Mouse (Mus musculus) liver, embryonic 11.5 days (tissue): Measurements from ENCODE around the gene Ube2a. TPM values are rescaled to one million over a fixed set of nuclear protein-coding genes. Genes with fewer than 3 reads are reported as not detected.

Source experiments
- ATAC-seq: fragments of 200-750 bp; cut with Nextera tagmentation; replicated peaks from 2 replicates; pipeline ENCODE4 v1.8.0; 2017; ENCODE audit warnings: moderate number of reproducible peaks, mild to moderate bottlenecking, moderate TSS enrichment, moderate library complexity; ENCODE audit not compliant: low FRiP score
- DNase-seq: peaks from one replicate; pipeline ENCODE4 v3.0.0-alpha.2; 2017; ENCODE audit warnings: low spot score
- H3K27ac ChIP-seq: fragments of 300-500 bp; sonication (generic); 2 replicates; pipeline ENCODE4 v1.5.1; 2014; ENCODE audit warnings: mild to moderate bottlenecking, low read depth, low read length, control low read depth
- H3K27me3 ChIP-seq: fragments of 300-500 bp; sonication (generic); replicated peaks from 2 replicates; pipeline ENCODE4 v1.6.1; 2014; ENCODE audit warnings: low read length, mixed read lengths; ENCODE audit not compliant: control insufficient read depth, insufficient read depth
- H3K36me3 ChIP-seq: fragments of 300-500 bp; sonication (generic); 2 replicates; pipeline ENCODE4 v1.6.1; 2014; ENCODE audit warnings: mild to moderate bottlenecking, low read length, moderate library complexity, mixed read lengths; ENCODE audit not compliant: control insufficient read depth, insufficient read depth
- H3K4me1 ChIP-seq: fragments of 300-500 bp; sonication (generic); replicated peaks from 2 replicates; pipeline ENCODE4 v1.6.1; 2014; ENCODE audit warnings: low read length, mixed read lengths; ENCODE audit not compliant: control insufficient read depth, insufficient read depth
- H3K4me2 ChIP-seq: fragments of 300-500 bp; sonication (generic); 2 replicates; pipeline ENCODE4 v1.6.1; 2014; ENCODE audit warnings: mild to moderate bottlenecking, control low read depth, moderate library complexity
- H3K4me3 ChIP-seq: fragments of 300-500 bp; sonication (generic); 2 replicates; pipeline ENCODE4 v1.5.1; 2014; ENCODE audit warnings: low read depth, low read length, control low read depth
- H3K9ac ChIP-seq: fragments of 300-500 bp; sonication (generic); 2 replicates; pipeline ENCODE4 v1.6.1; 2014; ENCODE audit warnings: low read depth, low read length, control low read depth
- H3K9me3 ChIP-seq: fragments of 300-500 bp; sonication (generic); 2 replicates; pipeline ENCODE4 v1.6.1; 2016; ENCODE audit warnings: low read length, inconsistent platforms, mixed read lengths; ENCODE audit not compliant: control insufficient read depth
- WGBS: fragments of 180-500 bp; shearing (Covaris S2); extraction: QIAGEN DNeasy Blood & Tissue Kit; methylation state at CpG from one replicate; pipeline ENCODE4 v1.1.7; 2014; 5-methylcytosine and 5-hydroxymethylcytosine counted together
- polyA plus RNA-seq: library from polyadenylated mRNA; unstranded; fragments of >200 nt; fragmentation: Nextera tagmentation; extraction: Ambion mirVana; gene quantifications from 2 replicates; pipeline ENCODE4 v1.2.1, GENCODE M21; 2014

The Ube2a gene
- 106 and 117 TPM in 2 replicates for polyA plus RNA-seq

GRCm38 (mm10) chrX:36873765-36874164 lies at the start of gene Ube2a, which contains the start of gene C330007P06Rik:
Ube2a (plus strand) TSS chrX:36873900.
C330007P06Rik (minus strand) TSS chrX:36874111.
- no peaks in the 10 kb centered on the region for H3K9me3 ChIP-seq
- peak; percentile 30 for ATAC-seq
- H3K9ac ChIP-seq, result peak within 1 kb of the TSS; percentile 81
- no peak for DNase-seq
- H3K4me3 ChIP-seq, result peak within 1 kb of the TSS; percentile 76
- H3K27ac ChIP-seq, result peak within 1 kb of the TSS; percentile 41; the same call in 1 of the 2 replicates
- 10% methylated on average over 8 of the region's 8 CpGs for WGBS
- H3K4me1 ChIP-seq, result no peaks in the 10 kb centered on the region
- H3K36me3 ChIP-seq, result no peaks in the 10 kb centered on the region
- peak within 1 kb of the TSS; percentile 73 for H3K4me2 ChIP-seq
- no peaks in the 10 kb centered on the region for H3K27me3 ChIP-seq

DNA sequence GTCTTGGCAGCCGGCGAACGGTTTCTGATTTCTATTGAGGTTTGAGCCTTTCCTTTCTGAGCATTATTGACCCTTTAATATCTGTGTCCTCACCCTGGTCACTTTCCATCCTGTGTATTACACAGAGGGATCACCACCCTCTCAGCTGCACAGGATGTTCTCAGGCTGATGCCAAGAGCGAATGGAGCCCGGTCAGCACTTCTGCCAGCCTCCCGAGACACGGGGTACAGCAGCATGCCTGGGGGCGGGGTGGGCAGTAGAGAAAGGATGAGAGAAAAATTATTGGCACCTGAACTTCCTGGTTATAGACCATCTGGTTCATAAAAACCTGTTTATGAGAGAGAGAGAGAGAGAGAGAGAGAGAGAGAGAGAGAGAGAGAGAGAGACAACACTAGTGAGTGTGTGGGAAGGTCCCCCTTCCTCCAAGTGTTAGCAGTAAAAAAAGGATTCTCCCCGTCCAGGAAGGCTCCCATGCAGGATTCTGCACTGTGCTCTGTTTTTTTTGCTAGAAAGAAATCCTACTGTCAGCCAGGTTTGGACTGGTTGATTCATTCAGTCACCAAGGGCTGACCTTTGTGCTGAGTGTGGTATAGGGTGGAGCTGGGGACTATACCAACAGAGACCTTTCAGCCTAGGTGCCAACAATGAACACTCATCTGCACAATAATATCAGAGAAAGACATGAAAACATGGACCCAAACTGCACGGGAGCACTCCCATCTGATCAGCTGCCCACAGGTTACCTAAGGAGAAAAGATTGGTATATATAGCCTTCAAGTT lies 49.6 kb upstream of the Ube2a start:
- DNase-seq, result no peak
- no peaks in the 10 kb centered on the region for H3K27me3 ChIP-seq
- 86% methylated on average over 10 of the region's 10 CpGs for WGBS

DNA sequence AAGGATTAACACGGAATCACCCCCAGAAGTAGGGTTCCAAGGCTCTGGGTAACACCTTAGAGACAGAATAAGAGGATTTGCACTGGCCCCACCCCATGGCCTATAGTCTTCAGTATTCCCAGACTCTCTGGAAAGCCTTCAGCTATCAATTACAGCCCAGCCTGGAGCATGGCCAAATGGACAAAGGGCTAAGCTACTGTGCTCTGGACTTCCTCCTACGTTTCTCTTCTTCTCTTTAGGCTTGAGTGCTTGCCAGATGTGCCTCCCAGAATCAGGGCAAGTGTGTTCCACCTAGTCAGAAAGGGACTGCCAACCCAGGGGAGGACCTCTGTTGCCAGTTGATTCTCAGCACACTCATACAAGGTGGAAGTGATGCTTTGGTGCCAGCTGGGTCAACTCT lies 48.7 kb upstream of the Ube2a start:
- ATAC-seq (no peak), DNase-seq (no peak)
- 63% methylated on average over 2 of the region's 2 CpGs for WGBS
- no peak overlapping the region for H3K4me3 ChIP-seq
- H3K4me1 ChIP-seq, result no peaks in the 10 kb centered on the region
- H3K4me2 ChIP-seq, result no peak overlapping the region
- no peaks in the 10 kb centered on the region for H3K9me3 ChIP-seq
- no peaks in the 10 kb centered on the region for H3K36me3 ChIP-seq
- no peaks in the 10 kb centered on the region for H3K27me3 ChIP-seq
- no peak overlapping the region for H3K9ac ChIP-seq
- no peak overlapping the region for H3K27ac ChIP-seq

More for the DNA sequence above, 49.6 kb upstream of the Ube2a start:
- Histone ChIP-seq H3K9ac (no peak overlapping the region), H3K4me1 (no peaks in the 10 kb centered on the region), H3K4me2 (no peak overlapping the region), H3K9me3 (no peaks in the 10 kb centered on the region), H3K4me3 (no peak overlapping the region), H3K27ac (no peak overlapping the region), H3K36me3 (no peaks in the 10 kb centered on the region)
- ATAC-seq, result no peak

DNA sequence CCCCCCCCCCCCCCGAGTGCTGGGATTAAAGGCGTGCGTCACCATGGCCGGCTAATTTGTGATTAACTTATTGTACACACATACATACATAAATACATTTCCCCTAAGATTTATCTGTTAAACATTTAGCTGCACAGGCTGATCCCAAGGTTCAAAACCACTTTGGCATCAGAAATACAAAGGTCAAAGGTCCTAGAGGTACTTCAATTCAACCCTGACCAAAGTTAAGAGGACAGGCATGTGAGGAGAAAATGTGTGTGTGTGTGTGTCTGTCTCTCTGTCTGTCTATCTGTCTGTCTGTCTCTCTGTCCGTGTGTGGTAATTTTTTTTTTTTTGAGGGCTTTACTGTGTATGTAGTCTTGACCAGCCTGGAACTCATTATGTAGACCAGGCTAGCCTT lies 46.8 kb upstream of the Ube2a start:
- Histone ChIP-seq H3K4me1 (no peaks in the 10 kb centered on the region), H3K27ac (no peak overlapping the region), H3K9me3 (no peaks in the 10 kb centered on the region), H3K36me3 (no peaks in the 10 kb centered on the region), H3K4me3 (no peak overlapping the region), H3K27me3 (no peaks in the 10 kb centered on the region), H3K9ac (no peak overlapping the region), H3K4me2 (no peak overlapping the region)
- ATAC-seq (no peak), DNase-seq (no peak)
- WGBS, result 81% methylated on average over 5 of the region's 5 CpGs

- DNase-seq (no peak), ATAC-seq (no peak)
- WGBS, result 53% methylated on average over 5 of the region's 5 CpGs
Observed at GRCm38 (mm10) chrX:36830271-36830670, 43.4 kb upstream of the Ube2a start.

GRCm38 (mm10) chrX:36831632-36832031 lies 42.1 kb upstream of the Ube2a start:
- no peak for ATAC-seq
- Histone ChIP-seq H3K4me3 (no peak overlapping the region), H3K9ac (no peak overlapping the region), H3K4me2 (no peak overlapping the region), H3K27ac (no peak overlapping the region), H3K36me3 (no peaks in the 10 kb centered on the region), H3K9me3 (no peaks in the 10 kb centered on the region), H3K4me1 (no peaks in the 10 kb centered on the region), H3K27me3 (no peaks in the 10 kb centered on the region)
- 68% methylated on average over 4 of the region's 4 CpGs for WGBS
- DNase-seq, result no peak

More at GRCm38 (mm10) chrX:36830271-36830670, 43.4 kb upstream of the Ube2a start:
- Histone ChIP-seq H3K27me3 (no peaks in the 10 kb centered on the region), H3K4me1 (no peaks in the 10 kb centered on the region), H3K27ac (no peak overlapping the region), H3K36me3 (no peaks in the 10 kb centered on the region), H3K4me3 (no peak overlapping the region), H3K9ac (no peak overlapping the region), H3K9me3 (no peaks in the 10 kb centered on the region), H3K4me2 (no peak overlapping the region)

GRCm38 (mm10) chrX:36833397-36834084 lies 40.2 kb upstream of the Ube2a start:
- Histone ChIP-seq H3K27ac (no peak overlapping the region), H3K27me3 (no peaks in the 10 kb centered on the region), H3K9ac (no peak overlapping the region), H3K9me3 (no peaks in the 10 kb centered on the region), H3K4me2 (peak overlapping the region; percentile 40), H3K4me1 (no peaks in the 10 kb centered on the region), H3K36me3 (no peaks in the 10 kb centered on the region), H3K4me3 (no peak overlapping the region)
- WGBS, result 29% methylated on average over 19 of the region's 19 CpGs
- DNase-seq (peak; percentile 64), ATAC-seq (no peak)

DNA sequence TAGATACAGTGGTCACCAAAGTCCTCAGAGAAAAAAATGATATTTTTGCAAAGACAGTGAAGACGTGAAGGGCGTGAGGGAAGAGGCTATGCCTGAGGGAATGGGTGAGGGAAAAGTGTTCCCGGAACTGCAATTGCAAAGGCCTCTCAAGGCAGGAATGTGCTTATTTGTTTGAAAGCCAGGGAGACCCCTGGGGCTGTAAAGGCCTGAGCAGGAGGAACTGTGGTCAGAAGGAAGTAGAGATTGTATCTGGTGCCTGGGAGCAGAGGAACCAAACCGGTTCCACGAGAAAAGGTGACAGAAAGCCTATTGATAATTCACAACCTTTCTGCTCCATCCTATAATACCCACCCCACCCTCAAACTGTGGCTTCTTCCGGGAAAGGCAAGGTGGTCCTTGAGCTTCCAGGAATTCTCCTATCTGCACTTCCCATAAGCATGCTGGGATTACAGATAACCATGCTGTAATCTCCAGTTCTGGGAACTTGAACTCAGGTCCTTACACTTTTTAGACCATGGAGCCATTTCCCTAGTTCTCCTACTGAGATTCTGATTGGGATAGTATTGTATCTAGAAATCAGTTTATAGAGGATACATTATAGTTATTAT lies 36.5 kb upstream of the Ube2a start:
- no peak for DNase-seq
- no peaks in the 10 kb centered on the region for H3K9me3 ChIP-seq
- H3K27ac ChIP-seq, result no peak overlapping the region
- 55% methylated on average over 6 of the region's 6 CpGs for WGBS
- no peaks in the 10 kb centered on the region for H3K27me3 ChIP-seq
- no peak for ATAC-seq
- no peaks in the 10 kb centered on the region for H3K36me3 ChIP-seq
- H3K9ac ChIP-seq, result no peak overlapping the region
- no peaks in the 10 kb centered on the region for H3K4me1 ChIP-seq
- no peak overlapping the region for H3K4me2 ChIP-seq
- H3K4me3 ChIP-seq, result no peak overlapping the region
